Mouse (Mus musculus) kidney, postnatal 0 days (tissue): Measurements from ENCODE around the gene Fthl17f. TPM values are rescaled to one million over a fixed set of nuclear protein-coding genes. Genes with fewer than 3 reads are reported as not detected.
"Not testable (repeated sequence)": the region's sequence is repeated elsewhere in the genome, so short reads cannot be mapped to it uniquely, and the experiment has no call there.

Source experiments
- ATAC-seq: fragments of 200-750 bp; cut with Nextera tagmentation; replicated peaks from 2 replicates; pipeline ENCODE4 v1.8.0; 2017; ENCODE audit warnings: low read depth, moderate number of reproducible peaks, moderate TSS enrichment, moderate library complexity; ENCODE audit not compliant: low FRiP score
- DNase-seq: peaks from one replicate; pipeline ENCODE4 v3.0.0-alpha.2; 2016; ENCODE audit warnings: low spot score
- H3K27ac ChIP-seq: fragments of 300-500 bp; sonication (generic); 2 replicates; pipeline ENCODE4 v1.5.1; 2014; ENCODE audit warnings: mild to moderate bottlenecking
- H3K27me3 ChIP-seq: fragments of 300-500 bp; sonication (generic); 2 replicates; pipeline ENCODE4 v1.6.1; 2014; ENCODE audit warnings: low read length, mixed read lengths; ENCODE audit not compliant: insufficient read depth
- H3K36me3 ChIP-seq: fragments of 300-500 bp; sonication (generic); 2 replicates; pipeline ENCODE4 v1.6.1; 2014; ENCODE audit warnings: low read length, mixed read lengths; ENCODE audit not compliant: insufficient read depth
- H3K4me1 ChIP-seq: fragments of 300-500 bp; sonication (generic); replicated peaks from 2 replicates; pipeline ENCODE4 v1.6.1; 2014; ENCODE audit warnings: antibody characterized with exemption, low read length, mixed read lengths; ENCODE audit not compliant: insufficient read depth
- H3K4me2 ChIP-seq: fragments of 300-500 bp; sonication (generic); 2 replicates; pipeline ENCODE4 v1.6.1; 2014; ENCODE audit warnings: mild to moderate bottlenecking, low read length, moderate library complexity, mixed read lengths
- H3K4me3 ChIP-seq: fragments of 300-500 bp; sonication (generic); replicated peaks from 2 replicates; pipeline ENCODE4 v1.5.1; 2014; ENCODE audit warnings: low read depth, low read length
- H3K9ac ChIP-seq: fragments of 300-500 bp; sonication (generic); 2 replicates; pipeline ENCODE4 v1.6.1; 2014; ENCODE audit warnings: low read depth, low read length
- H3K9me3 ChIP-seq: fragments of 300-500 bp; sonication (generic); replicated peaks from 2 replicates; pipeline ENCODE4 v1.6.1; 2016; ENCODE audit warnings: low read length, inconsistent platforms, mixed read lengths
- CTCF ChIP-seq: IDR thresholded peaks from 2 replicates; pipeline ENCODE4 v1.5.1; 2016; ENCODE audit warnings: antibody characterized with exemption, low read depth, mild to moderate bottlenecking, moderate library complexity
- WGBS: fragments of 180-500 bp; shearing (Covaris S2); extraction: QIAGEN DNeasy Blood & Tissue Kit; methylation state at CpG from one replicate; pipeline ENCODE4 v1.1.7; 2014; 5-methylcytosine and 5-hydroxymethylcytosine counted together
- polyA plus RNA-seq: library from polyadenylated mRNA; unstranded; fragments of >200 nt; fragmentation: Nextera tagmentation; extraction: Ambion mirVana; gene quantifications from 2 replicates; pipeline ENCODE4 v1.2.1, GENCODE M21; 2015

Fthl17f gene
- polyA plus RNA-seq, 1 experiment from 2014 or later = not detected

- not testable (repeated sequence) for H3K9me3 ChIP-seq, H3K4me1 ChIP-seq, H3K27ac ChIP-seq, H3K9ac ChIP-seq, H3K4me3 ChIP-seq, H3K27me3 ChIP-seq, DNase-seq, H3K36me3 ChIP-seq, H3K4me2 ChIP-seq
- TF ChIP-seq CTCF = peak; percentile 56
- WGBS = 21% methylated on average over 9 of the region's 10 CpGs
- ATAC-seq = 0 out of 2 replicates have a peak, but pooled peaks have one; percentile 59
Observed at GRCm38 (mm10) chrX:9077699-9078098, 14.9 kb downstream of the Fthl17f start.

- not testable (repeated sequence) for H3K9ac ChIP-seq, ATAC-seq, H3K36me3 ChIP-seq, H3K27ac ChIP-seq, H3K4me2 ChIP-seq, H3K4me1 ChIP-seq, H3K9me3 ChIP-seq, DNase-seq, H3K4me3 ChIP-seq, H3K27me3 ChIP-seq
Observed at GRCm38 (mm10) chrX:9095066-9095465, 32.3 kb downstream of the Fthl17f start.

GRCm38 (mm10) chrX:9104262-9104661, 41.4 kb downstream of the Fthl17f start, which contains the start of gene 4930402K13Rik:
Gene 4930402K13Rik, plus strand, starts transcription at chrX:9104562.
- ATAC-seq (no peak), DNase-seq (no peak)
- Histone ChIP-seq H3K9ac (no peak within 1 kb of the TSS), H3K36me3 (no peaks in the 10 kb centered on the region), H3K4me3 (no peak within 1 kb of the TSS), H3K9me3 (no peaks in the 10 kb centered on the region), H3K27me3 (no peaks in the 10 kb centered on the region), H3K4me2 (no peak within 1 kb of the TSS), H3K4me1 (no peaks in the 10 kb centered on the region), H3K27ac (no peak within 1 kb of the TSS)
- TF ChIP-seq CTCF = no peak
- 95% methylated on average over 6 of the region's 6 CpGs for WGBS

DNA sequence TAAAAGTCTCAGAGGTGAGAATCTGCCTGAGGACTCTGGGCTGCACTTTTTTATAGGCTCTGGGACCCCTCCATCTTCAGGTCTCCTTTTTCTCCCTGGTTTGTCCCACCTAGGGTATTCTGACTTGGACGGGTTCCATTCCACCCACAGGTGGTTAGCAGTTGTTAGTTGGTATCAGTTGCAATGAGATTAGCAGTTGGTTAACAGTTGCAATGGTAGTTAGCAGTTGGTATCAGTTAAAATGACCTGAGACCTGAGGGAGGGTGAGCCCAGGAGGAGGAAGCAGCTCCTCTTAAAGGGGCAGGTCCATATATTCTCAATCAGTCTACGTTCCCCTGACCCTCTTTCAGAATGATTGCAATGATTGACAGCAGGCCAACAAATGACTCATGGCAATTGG, 47.6 kb downstream of the Fthl17f start:
- no peak for TF ChIP-seq CTCF
- no peak overlapping the region for H3K9ac ChIP-seq

More for the DNA sequence above, 47.6 kb downstream of the Fthl17f start:
- Histone ChIP-seq H3K4me2 (no peak overlapping the region), H3K4me3 (no peak overlapping the region), H3K36me3 (no peaks in the 10 kb centered on the region), H3K4me1 (no peaks in the 10 kb centered on the region), H3K9me3 (no peaks in the 10 kb centered on the region), H3K27me3 (no peaks in the 10 kb centered on the region), H3K27ac (no peak overlapping the region)
- ATAC-seq (no peak), DNase-seq (no peak)
- WGBS = 62% methylated on average over 2 of the region's 2 CpGs

Other genes starting within 250 kb of the Fthl17f start
- not detected in 2 replicates for gene Gm6592, start 219.0 kb upstream of the Fthl17f start, polyA plus RNA-seq
- not detected in 2 replicates for gene Gm5751, start 188.8 kb upstream of the Fthl17f start, polyA plus RNA-seq
- gene B630019K06Rik, start 170.6 kb upstream of the Fthl17f start, polyA plus RNA-seq = 4.3 and 4.9 TPM in 2 replicates
- gene Fthl17b, start 100.0 kb upstream of the Fthl17f start, polyA plus RNA-seq = not detected in 2 replicates
- gene Fthl17c, start 86.5 kb upstream of the Fthl17f start, polyA plus RNA-seq = not detected in 2 replicates
- not detected in 2 replicates for gene Fthl17d, start 76.3 kb upstream of the Fthl17f start, polyA plus RNA-seq
- not detected in 2 replicates for gene Fthl17e, start 29.5 kb upstream of the Fthl17f start, polyA plus RNA-seq
- not detected in 2 replicates for gene 4930402K13Rik, start 41.5 kb downstream of the Fthl17f start, polyA plus RNA-seq
- gene Lancl3, start 136.9 kb downstream of the Fthl17f start, polyA plus RNA-seq = 0.71 and 0.82 TPM in 2 replicates
- not detected in 2 replicates for gene Gm14862, start 193.9 kb downstream of the Fthl17f start, polyA plus RNA-seq
- 0.47 and 0.61 TPM in 2 replicates for gene Xk, start 209.7 kb downstream of the Fthl17f start, polyA plus RNA-seq
- not detected in 2 replicates for gene H2al1m, start 220.7 kb downstream of the Fthl17f start, polyA plus RNA-seq